Mouse (Mus musculus) forebrain, embryonic 15.5 days (tissue): ENCODE measurements at regions not wholly inside any gene's neighbourhood (a gene's known extent, or its start where the extent isn't known, plus 50 kb on each side); places are given as distances from the start of the nearest gene placed in this dataset.
A peak's percentile ranks its signal among the peaks of the same experiment; 100 is the strongest.

ENCODE experiments used
- ATAC-seq: fragments of 200-750 bp; cut with Nextera tagmentation; replicated peaks from 2 replicates; pipeline ENCODE4 v1.8.0; 2017; ENCODE audit warnings: mild to moderate bottlenecking, moderate TSS enrichment, moderate library complexity
- H3K27ac ChIP-seq: fragments of 300-500 bp; sonication (generic); replicated peaks from 2 replicates; pipeline ENCODE4 v1.5.1; 2015; ENCODE audit warnings: mild to moderate bottlenecking, inconsistent platforms
- H3K27me3 ChIP-seq: fragments of 300-500 bp; sonication (generic); 2 replicates; pipeline ENCODE4 v1.6.1; 2015; ENCODE audit warnings: inconsistent platforms
- H3K36me3 ChIP-seq: fragments of 300-500 bp; sonication (generic); 2 replicates; pipeline ENCODE4 v1.6.1; 2015; ENCODE audit warnings: mild to moderate bottlenecking, inconsistent platforms
- H3K4me1 ChIP-seq: fragments of 300-500 bp; sonication (generic); 2 replicates; pipeline ENCODE4 v1.6.1; 2015; ENCODE audit warnings: inconsistent platforms
- H3K4me2 ChIP-seq: fragments of 300-500 bp; sonication (generic); replicated peaks from 2 replicates; pipeline ENCODE4 v1.6.1; 2015; ENCODE audit warnings: mild to moderate bottlenecking, inconsistent platforms
- H3K4me3 ChIP-seq: fragments of 300-500 bp; sonication (generic); 2 replicates; pipeline ENCODE4 v1.5.1; 2015; ENCODE audit warnings: mild to moderate bottlenecking, inconsistent platforms
- H3K9ac ChIP-seq: fragments of 300-500 bp; sonication (generic); replicated peaks from 2 replicates; pipeline ENCODE4 v1.6.1; 2015; ENCODE audit warnings: mild to moderate bottlenecking, inconsistent platforms
- H3K9me3 ChIP-seq: fragments of 300-500 bp; sonication (generic); 2 replicates; pipeline ENCODE4 v1.6.1; 2016; ENCODE audit warnings: inconsistent platforms
- WGBS: fragments of 180-500 bp; shearing (Covaris S2); methylation state at CpG from one replicate; pipeline ENCODE4 v1.1.7; 2015; ENCODE audit warnings: mixed read lengths; 5-methylcytosine and 5-hydroxymethylcytosine counted together

DNA sequence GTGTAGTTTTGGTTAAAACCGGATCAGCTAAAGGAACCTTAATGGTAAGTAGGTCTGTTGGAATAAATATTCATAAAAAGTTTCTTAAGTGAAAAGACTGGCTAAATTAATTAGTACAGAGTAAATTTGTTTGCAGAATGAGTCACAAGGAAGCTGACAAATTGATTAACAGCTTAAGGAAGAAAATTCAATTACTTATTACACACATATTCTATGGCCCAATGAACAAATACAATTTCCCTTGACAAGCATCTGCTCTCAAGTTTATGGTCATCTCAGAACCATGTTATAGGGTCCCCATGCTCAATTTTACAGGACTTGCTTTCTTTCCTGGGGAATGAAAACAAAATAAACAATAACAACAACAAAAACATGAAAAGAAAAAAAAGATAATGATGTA lies 231.4 kb upstream of the Frg1 start:
- Histone ChIP-seq H3K27ac (no peak overlapping the region), H3K9ac (no peak overlapping the region), H3K4me2 (no peak overlapping the region), H3K4me3 (no peak overlapping the region), H3K27me3 (no peaks in the 10 kb centered on the region), H3K4me1 (no peaks in the 10 kb centered on the region), H3K9me3 (no peaks in the 10 kb centered on the region), H3K36me3 (no peaks in the 10 kb centered on the region)
- no peak for ATAC-seq
- 31% methylated on average over 1 of the region's 1 CpGs for WGBS

DNA sequence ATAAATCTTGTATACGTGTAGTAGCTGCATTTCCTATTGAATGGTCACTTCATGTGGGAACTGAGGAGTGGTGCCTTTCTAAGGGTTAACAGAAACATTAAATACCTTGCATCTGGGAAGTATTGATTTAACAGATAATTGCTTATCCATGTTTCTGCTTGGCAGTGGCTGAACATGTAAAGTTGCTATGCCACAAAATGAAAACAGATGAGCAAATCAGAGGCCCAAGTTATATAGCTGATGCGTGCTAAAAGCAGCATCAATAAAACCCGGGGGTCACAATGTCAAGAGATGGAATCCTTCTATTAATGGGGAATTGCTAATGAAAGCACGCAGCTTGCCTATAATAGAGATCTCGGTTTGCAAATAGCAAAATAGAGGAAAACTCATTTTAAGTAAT lies 227.8 kb upstream of the Frg1 start:
- WGBS, result 84% methylated on average over 5 of the region's 5 CpGs
- Histone ChIP-seq H3K4me1 (no peaks in the 10 kb centered on the region), H3K4me3 (no peak overlapping the region), H3K36me3 (no peaks in the 10 kb centered on the region), H3K9me3 (no peaks in the 10 kb centered on the region), H3K4me2 (no peak overlapping the region), H3K9ac (no peak overlapping the region), H3K27me3 (no peaks in the 10 kb centered on the region), H3K27ac (no peak overlapping the region)
- ATAC-seq, result no peak

DNA sequence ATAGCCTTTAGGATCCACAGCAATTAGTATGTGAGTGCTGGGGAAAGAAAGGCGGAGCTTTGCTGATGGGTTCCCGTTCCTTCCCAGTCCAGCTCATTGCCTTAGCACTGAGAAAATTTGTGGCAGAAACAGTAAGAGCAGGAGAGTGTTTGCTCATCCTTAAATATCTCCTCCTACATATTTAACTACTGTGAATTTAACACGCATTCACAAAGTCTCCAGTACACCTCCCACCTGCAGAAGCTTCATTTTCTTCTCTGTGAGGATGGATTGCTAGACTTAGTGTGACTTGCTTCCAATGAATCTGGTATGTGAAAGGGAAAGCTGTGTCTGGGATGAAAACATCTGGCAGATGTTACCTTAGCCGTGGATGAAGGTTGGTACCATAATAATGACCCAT lies 207.0 kb upstream of the Frg1 start:
- Histone ChIP-seq H3K4me1 (no peaks in the 10 kb centered on the region), H3K36me3 (no peaks in the 10 kb centered on the region), H3K4me3 (no peak overlapping the region), H3K27me3 (no peaks in the 10 kb centered on the region), H3K9me3 (no peaks in the 10 kb centered on the region), H3K27ac (no peak overlapping the region), H3K9ac (no peak overlapping the region), H3K4me2 (no peak overlapping the region)
- ATAC-seq, result no peak
- WGBS, result 86% methylated on average over 4 of the region's 4 CpGs

DNA sequence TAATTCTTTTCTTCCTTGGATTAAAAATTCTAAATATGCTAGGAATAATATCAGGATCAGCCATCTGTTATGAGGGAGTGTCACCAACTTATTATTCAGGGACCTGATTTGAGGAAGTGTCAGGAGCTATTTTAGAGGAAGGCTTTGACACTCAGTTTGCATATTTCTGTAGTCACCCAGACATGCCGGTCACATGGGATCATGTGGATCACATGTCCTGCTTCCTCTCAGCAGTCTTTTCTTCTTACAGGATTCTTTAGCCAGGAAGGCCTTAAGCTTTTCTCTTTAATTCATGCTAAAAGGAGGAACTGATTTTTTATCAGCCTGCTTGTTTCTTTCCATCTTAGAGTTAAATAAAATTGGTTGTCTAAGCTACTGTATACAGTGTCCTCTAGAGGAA lies 183.4 kb upstream of the Frg1 start:
- no peaks in the 10 kb centered on the region for H3K4me1 ChIP-seq
- WGBS, result 91% methylated on average over 1 of the region's 1 CpGs
- no peaks in the 10 kb centered on the region for H3K9me3 ChIP-seq
- no peaks in the 10 kb centered on the region for H3K36me3 ChIP-seq
- no peak overlapping the region for H3K4me2 ChIP-seq
- H3K4me3 ChIP-seq, result no peak overlapping the region
- no peaks in the 10 kb centered on the region for H3K27me3 ChIP-seq
- ATAC-seq, result no peak
- H3K9ac ChIP-seq, result no peak overlapping the region
- H3K27ac ChIP-seq, result no peak overlapping the region

DNA sequence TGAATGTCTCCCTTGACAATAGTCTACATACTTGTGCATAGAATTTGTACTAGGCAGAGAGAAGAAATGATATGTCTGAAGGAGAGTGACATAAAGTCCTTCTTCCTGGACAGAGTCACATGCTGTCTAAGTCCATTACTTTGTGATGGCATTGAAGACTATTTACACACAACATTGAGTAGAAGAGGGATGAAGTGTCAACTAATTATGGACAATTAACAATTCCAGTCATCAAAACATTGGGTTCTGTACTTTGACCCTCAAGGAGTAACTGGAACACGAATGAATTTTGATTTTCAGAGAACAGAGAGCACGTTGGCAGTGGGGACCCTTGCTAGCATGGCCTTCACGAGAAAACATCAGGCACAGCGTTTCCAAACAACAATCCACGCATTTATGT lies 177.6 kb upstream of the Frg1 start:
- no peaks in the 10 kb centered on the region for H3K36me3 ChIP-seq
- no peak for ATAC-seq
- 85% methylated on average over 5 of the region's 5 CpGs for WGBS

DNA sequence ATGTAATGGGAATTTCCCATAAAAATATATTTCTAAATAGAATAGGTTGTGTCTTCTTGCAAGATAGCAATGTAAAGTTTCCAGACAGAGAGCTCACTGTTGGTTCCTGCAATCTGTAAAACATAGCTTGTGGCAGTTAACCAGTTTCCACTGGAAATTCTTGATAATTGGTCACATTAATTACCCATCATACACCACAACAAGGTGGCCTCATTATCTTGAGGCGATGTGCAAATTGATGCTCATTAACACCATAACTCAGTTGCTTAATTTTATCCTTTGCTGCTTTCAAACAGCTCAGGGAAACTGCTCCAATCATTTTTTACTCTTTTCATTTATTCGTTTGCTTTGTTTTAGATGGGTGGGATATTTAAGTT lies 176.8 kb upstream of the Frg1 start:
- H3K27ac ChIP-seq, result no peak overlapping the region
- ATAC-seq, result no peak
- no peaks in the 10 kb centered on the region for H3K4me1 ChIP-seq
- 26% methylated on average over 2 of the region's 2 CpGs for WGBS
- no peak overlapping the region for H3K4me3 ChIP-seq
- no peaks in the 10 kb centered on the region for H3K36me3 ChIP-seq
- no peak overlapping the region for H3K4me2 ChIP-seq
- no peaks in the 10 kb centered on the region for H3K27me3 ChIP-seq
- no peak overlapping the region for H3K9ac ChIP-seq
- no peaks in the 10 kb centered on the region for H3K9me3 ChIP-seq

More for the DNA sequence above, 177.6 kb upstream of the Frg1 start:
- Histone ChIP-seq H3K27ac (no peak overlapping the region), H3K9ac (no peak overlapping the region), H3K4me3 (no peak overlapping the region), H3K4me1 (no peaks in the 10 kb centered on the region), H3K27me3 (no peaks in the 10 kb centered on the region), H3K9me3 (no peaks in the 10 kb centered on the region), H3K4me2 (no peak overlapping the region)

DNA sequence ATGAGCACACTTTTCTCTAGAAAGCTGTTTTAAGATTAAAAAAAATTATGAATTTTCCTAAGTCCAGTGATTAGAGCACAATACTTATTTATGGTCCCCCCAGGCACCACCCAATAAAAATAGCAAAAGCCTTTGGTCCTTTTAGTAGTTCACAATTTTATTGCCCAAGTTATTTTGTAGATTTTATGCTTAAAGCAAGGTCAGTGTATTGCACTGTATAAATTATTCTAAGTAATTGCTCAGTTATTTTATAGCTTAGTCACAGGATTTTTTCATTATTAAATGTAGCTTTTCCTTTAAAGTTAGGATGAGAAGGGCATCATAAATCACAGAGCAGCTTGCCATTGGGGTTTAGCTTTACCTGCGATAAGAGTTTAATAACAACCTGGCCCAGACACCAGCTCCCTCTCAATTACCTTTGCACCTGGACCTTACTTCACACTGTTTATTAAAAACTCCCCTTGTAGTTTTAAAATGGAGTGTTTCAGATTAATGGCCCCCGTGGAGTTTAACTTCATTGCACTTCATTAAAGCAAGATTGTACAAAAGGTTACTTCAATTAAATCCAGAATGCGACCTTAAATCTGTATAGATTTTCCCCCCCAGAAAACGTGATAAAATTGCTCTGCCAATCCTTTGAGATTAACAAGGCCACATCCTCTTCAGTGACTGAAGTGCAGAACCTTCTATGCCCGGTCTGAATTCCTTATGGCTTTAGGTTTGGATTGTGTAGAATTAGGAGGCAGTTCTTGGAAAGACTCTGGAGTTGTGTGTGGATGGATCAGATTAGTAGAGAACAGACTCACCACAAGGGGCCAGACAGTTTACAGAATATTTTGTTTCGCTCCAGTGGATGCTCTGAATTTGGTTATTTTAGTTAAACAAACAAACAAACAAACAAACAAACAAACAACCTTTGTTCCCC lies 176.1 kb upstream of the Frg1 start:
- H3K4me1 ChIP-seq, result no peaks in the 10 kb centered on the region
- no peaks in the 10 kb centered on the region for H3K36me3 ChIP-seq
- no peak for ATAC-seq
- H3K4me3 ChIP-seq, result no peak overlapping the region
- WGBS, result 41% methylated on average over 6 of the region's 6 CpGs
- H3K4me2 ChIP-seq, result no peak overlapping the region
- H3K27ac ChIP-seq, result no peak overlapping the region
- no peak overlapping the region for H3K9ac ChIP-seq
- H3K27me3 ChIP-seq, result no peaks in the 10 kb centered on the region
- no peaks in the 10 kb centered on the region for H3K9me3 ChIP-seq

DNA sequence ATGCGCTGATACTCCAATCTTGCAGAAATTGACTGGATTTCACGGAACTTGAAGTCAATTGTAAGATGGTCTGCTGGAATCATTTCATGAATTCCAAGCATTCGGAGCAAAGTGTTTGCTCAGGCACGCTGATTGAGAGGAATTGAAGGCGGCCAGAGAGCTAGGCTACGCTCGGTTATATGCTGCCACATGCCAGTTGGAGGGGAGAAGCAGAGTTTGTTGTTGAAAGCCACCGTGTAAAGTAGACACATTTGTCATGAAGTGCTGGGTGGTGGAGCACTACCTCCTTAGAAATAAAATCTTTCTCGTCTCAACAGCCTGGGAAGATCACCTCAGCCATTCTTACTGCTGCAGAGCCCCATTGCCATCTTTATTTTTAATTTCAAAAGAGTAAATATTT lies 175.3 kb upstream of the Frg1 start:
- Histone ChIP-seq H3K27me3 (no peaks in the 10 kb centered on the region), H3K27ac (no peak overlapping the region), H3K36me3 (no peaks in the 10 kb centered on the region), H3K4me1 (no peaks in the 10 kb centered on the region), H3K4me2 (no peak overlapping the region), H3K4me3 (no peak overlapping the region), H3K9me3 (no peaks in the 10 kb centered on the region), H3K9ac (no peak overlapping the region)
- WGBS, result 73% methylated on average over 9 of the region's 9 CpGs
- ATAC-seq, result no peak

DNA sequence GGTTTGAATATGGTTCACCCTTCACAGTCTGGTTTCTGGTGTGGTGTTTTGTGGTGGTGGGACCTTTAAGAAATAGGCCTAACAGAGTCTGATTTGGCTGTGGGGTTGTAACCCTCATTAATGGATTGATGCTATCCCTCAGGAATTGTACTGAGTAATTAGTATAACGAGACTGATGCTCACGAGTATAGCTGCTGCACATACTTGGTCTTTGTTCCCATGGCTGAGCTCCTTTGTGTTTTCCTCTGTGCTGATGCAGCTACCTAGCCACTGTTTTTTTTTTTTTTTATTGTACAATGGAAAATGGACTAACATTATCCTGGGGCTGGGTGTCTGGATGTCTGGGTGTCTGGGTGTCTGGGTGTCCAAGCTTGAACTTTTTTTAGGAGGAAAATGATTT lies 171.3 kb upstream of the Frg1 start:
- H3K4me1 ChIP-seq, result no peaks in the 10 kb centered on the region
- no peak overlapping the region for H3K27ac ChIP-seq
- no peaks in the 10 kb centered on the region for H3K36me3 ChIP-seq
- ATAC-seq, result no peak
- 16% methylated on average over 2 of the region's 2 CpGs for WGBS
- no peaks in the 10 kb centered on the region for H3K27me3 ChIP-seq
- no peak overlapping the region for H3K9ac ChIP-seq
- no peak overlapping the region for H3K4me2 ChIP-seq
- H3K9me3 ChIP-seq, result no peaks in the 10 kb centered on the region
- no peak overlapping the region for H3K4me3 ChIP-seq

DNA sequence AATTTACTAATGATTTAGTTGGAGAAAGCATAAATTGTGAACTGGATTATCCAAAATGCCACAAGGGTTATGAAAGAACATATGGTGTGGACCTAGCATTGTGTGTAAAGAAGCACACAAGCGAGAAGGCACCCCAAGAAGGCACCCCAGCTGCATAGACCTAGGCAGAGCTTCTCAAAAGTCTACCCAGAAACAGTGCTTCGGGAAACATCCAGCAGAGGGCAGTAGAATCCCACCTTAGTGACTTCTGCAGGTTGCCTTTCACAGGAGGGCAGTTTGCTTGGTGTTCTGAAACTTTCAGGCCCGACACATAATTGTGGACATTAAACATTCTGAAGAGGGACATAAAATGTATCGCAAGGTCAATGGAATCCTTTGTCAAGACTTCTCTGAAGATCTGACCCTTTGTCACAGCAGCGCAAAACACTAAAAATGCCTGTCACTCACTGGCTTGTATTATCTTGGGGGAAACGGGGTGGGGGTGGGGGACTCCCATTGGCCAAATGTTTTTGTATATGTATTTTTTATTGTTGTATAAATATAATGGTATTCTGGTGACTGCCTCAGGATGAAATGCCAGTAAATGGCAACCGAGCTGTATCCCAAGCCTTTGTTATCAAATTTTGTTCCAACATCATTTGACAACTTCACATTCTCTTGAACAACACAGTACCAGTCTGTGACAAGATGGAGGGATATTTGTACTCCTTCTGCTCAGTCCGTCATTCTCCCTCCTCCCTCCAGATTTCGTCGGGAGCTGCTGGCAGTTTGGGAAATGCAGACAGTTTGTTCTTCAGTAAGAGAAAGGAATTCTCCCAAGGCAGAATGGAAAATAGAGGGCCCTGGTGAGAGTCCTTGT lies 156.4 kb upstream of the Frg1 start:
- no peak overlapping the region for H3K4me2 ChIP-seq
- WGBS, result 31% methylated on average over 10 of the region's 10 CpGs
- H3K4me3 ChIP-seq, result no peak overlapping the region

DNA sequence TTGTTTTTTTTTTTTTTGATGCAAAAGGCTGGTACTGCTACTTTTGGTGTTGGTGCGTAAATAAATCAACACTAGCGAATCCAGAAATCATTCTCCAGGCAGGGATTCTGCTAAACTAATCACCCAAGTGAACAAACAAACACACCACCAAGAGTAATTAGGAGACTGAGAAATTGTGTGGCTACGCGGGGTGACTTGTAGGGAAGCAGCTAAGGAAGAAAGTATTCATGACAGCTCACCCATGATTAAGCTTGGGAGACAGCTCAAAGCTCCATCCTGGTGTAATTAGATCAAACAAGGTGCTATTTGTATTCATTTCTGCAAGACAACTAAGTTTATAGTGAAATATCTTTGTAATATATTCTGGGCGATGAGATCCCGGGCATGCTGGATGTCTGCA lies 153.7 kb upstream of the Frg1 start:
- H3K36me3 ChIP-seq, result no peaks in the 10 kb centered on the region
- no peaks in the 10 kb centered on the region for H3K4me1 ChIP-seq
- 32% methylated on average over 6 of the region's 6 CpGs for WGBS
- no peak overlapping the region for H3K4me2 ChIP-seq
- H3K4me3 ChIP-seq, result no peak overlapping the region
- no peak overlapping the region for H3K9ac ChIP-seq
- H3K27ac ChIP-seq, result no peak overlapping the region
- no peak for ATAC-seq
- 0 out of 2 replicates have a peak, but pooled peaks cover 4% of the 10 kb centered on the region for H3K27me3 ChIP-seq
- no peaks in the 10 kb centered on the region for H3K9me3 ChIP-seq

More for the DNA sequence above, 156.4 kb upstream of the Frg1 start:
- H3K9ac ChIP-seq, result no peak overlapping the region
- no peaks in the 10 kb centered on the region for H3K4me1 ChIP-seq
- H3K36me3 ChIP-seq, result no peaks in the 10 kb centered on the region
- peak; percentile 86 for ATAC-seq
- no peaks in the 10 kb centered on the region for H3K9me3 ChIP-seq
- H3K27ac ChIP-seq, result no peak overlapping the region
- H3K27me3 ChIP-seq, result 0 out of 2 replicates have a peak, but pooled peaks cover 4% of the 10 kb centered on the region

DNA sequence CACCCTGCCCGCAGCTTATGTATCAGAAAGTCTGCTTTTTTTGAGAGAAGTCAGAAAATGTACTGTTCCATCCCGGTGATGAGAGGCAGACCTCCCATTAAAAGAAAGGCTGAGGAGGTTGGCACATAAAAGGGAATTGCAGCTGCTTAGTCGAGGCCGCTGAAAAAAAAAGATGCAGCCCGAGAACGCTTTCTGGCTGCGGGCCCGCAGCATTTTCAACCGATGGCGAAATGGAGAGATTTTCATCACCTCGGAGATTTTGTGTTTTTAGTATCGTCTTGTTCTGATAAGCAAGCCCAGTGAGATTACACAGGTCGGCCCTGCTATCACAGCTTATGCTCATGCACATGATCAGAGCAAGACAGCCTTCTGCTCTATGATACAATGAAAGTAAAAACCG lies 145.1 kb upstream of the Frg1 start:
- H3K4me2 ChIP-seq, result no peak overlapping the region
- H3K4me1 ChIP-seq, result no peaks in the 10 kb centered on the region
- H3K4me3 ChIP-seq, result no peak overlapping the region
- no peaks in the 10 kb centered on the region for H3K9me3 ChIP-seq
- no peak overlapping the region for H3K9ac ChIP-seq
- H3K27me3 ChIP-seq, result no peaks in the 10 kb centered on the region
- no peak overlapping the region for H3K27ac ChIP-seq
- no peaks in the 10 kb centered on the region for H3K36me3 ChIP-seq
- no peak for ATAC-seq
- 71% methylated on average over 14 of the region's 14 CpGs for WGBS
